Mouse (Mus musculus): ENCODE results near the gene Rps21. TPM values are rescaled to one million over a fixed set of nuclear protein-coding genes. Genes with fewer than 3 reads are reported as not detected.

Rps21 gene
- polyA plus RNA-seq, 1 experiment, result 2,462 TPM

- no peak overlapping the region for H3K27ac ChIP-seq (ENCODE audit: insufficient read depth, low read length)
- TF ChIP-seq CTCF (IDR thresholded peaks at IDR 0.05; ENCODE audit: extremely low read depth, insufficient read depth, low read length) (no peak), POLR2A (IDR thresholded peaks at IDR 0.05; ENCODE audit: extremely low read depth, insufficient read depth, low read length) (no peak)
Observed at GRCm38 (mm10) chr2:180300771-180301170, 43.6 kb downstream of the Rps21 start.

GRCm38 (mm10) chr2:180302201-180302600 is 45.0 kb downstream of the Rps21 start:
- TF ChIP-seq POLR2A (IDR thresholded peaks at IDR 0.05; ENCODE audit: extremely low read depth, insufficient read depth, low read length) (no peak), CTCF (IDR thresholded peaks at IDR 0.05; ENCODE audit: extremely low read depth, insufficient read depth, low read length) (no peak)
- Histone ChIP-seq H3K4me1 (ENCODE audit: control insufficient read depth, insufficient read depth, low read length) (no peaks in the 10 kb centered on the region), H3K27ac (ENCODE audit: insufficient read depth, low read length) (no peak overlapping the region), H3K4me3 (ENCODE audit: insufficient read depth, low read length) (no peak overlapping the region)

More at GRCm38 (mm10) chr2:180300771-180301170, 43.6 kb downstream of the Rps21 start:
- Histone ChIP-seq H3K4me3 (ENCODE audit: insufficient read depth, low read length) (no peak overlapping the region), H3K4me1 (ENCODE audit: control insufficient read depth, insufficient read depth, low read length) (no peaks in the 10 kb centered on the region)

GRCm38 (mm10) chr2:180303468-180303867 is 46.3 kb downstream of the Rps21 start:
- Histone ChIP-seq H3K4me1 (ENCODE audit: control insufficient read depth, insufficient read depth, low read length) (no peaks in the 10 kb centered on the region), H3K4me3 (ENCODE audit: insufficient read depth, low read length) (no peak overlapping the region), H3K27ac (ENCODE audit: insufficient read depth, low read length) (no peak overlapping the region)
- TF ChIP-seq CTCF (IDR thresholded peaks at IDR 0.05; ENCODE audit: extremely low read depth, insufficient read depth, low read length) (no peak), POLR2A (IDR thresholded peaks at IDR 0.05; ENCODE audit: extremely low read depth, insufficient read depth, low read length) (no peak)

- TF ChIP-seq POLR2A (IDR thresholded peaks at IDR 0.05; ENCODE audit: extremely low read depth, insufficient read depth, low read length) (no peak), CTCF (IDR thresholded peaks at IDR 0.05; ENCODE audit: extremely low read depth, insufficient read depth, low read length) (no peak)
- Histone ChIP-seq H3K27ac (ENCODE audit: insufficient read depth, low read length) (no peak overlapping the region), H3K4me3 (ENCODE audit: insufficient read depth, low read length) (no peak overlapping the region), H3K4me1 (ENCODE audit: control insufficient read depth, insufficient read depth, low read length) (no peaks in the 10 kb centered on the region)
Observed at GRCm38 (mm10) chr2:180304554-180304953, 47.4 kb downstream of the Rps21 start.

GRCm38 (mm10) chr2:180305490-180305889 is 48.3 kb downstream of the Rps21 start:
- Histone ChIP-seq H3K4me3 (ENCODE audit: insufficient read depth, low read length) (no peak overlapping the region), H3K4me1 (ENCODE audit: control insufficient read depth, insufficient read depth, low read length) (no peaks in the 10 kb centered on the region), H3K27ac (ENCODE audit: insufficient read depth, low read length) (no peak overlapping the region)
- no peak for TF ChIP-seq POLR2A (IDR thresholded peaks at IDR 0.05; ENCODE audit: extremely low read depth, insufficient read depth, low read length)
- no peak for TF ChIP-seq CTCF (IDR thresholded peaks at IDR 0.05; ENCODE audit: extremely low read depth, insufficient read depth, low read length)

GRCm38 (mm10) chr2:180306009-180306408 is 48.8 kb downstream of the Rps21 start:
- TF ChIP-seq CTCF (IDR thresholded peaks at IDR 0.05; ENCODE audit: extremely low read depth, insufficient read depth, low read length) (no peak), POLR2A (IDR thresholded peaks at IDR 0.05; ENCODE audit: extremely low read depth, insufficient read depth, low read length) (no peak)
- no peak overlapping the region for H3K4me3 ChIP-seq (ENCODE audit: insufficient read depth, low read length)
- H3K4me1 ChIP-seq (ENCODE audit: control insufficient read depth, insufficient read depth, low read length), result no peaks in the 10 kb centered on the region
- H3K27ac ChIP-seq (ENCODE audit: insufficient read depth, low read length), result no peak overlapping the region

- no peak for TF ChIP-seq POLR2A (IDR thresholded peaks at IDR 0.05; ENCODE audit: extremely low read depth, insufficient read depth, low read length)
- TF ChIP-seq CTCF (IDR thresholded peaks at IDR 0.05; ENCODE audit: extremely low read depth, insufficient read depth, low read length), result no peak
- Histone ChIP-seq H3K4me1 (ENCODE audit: control insufficient read depth, insufficient read depth, low read length) (no peaks in the 10 kb centered on the region), H3K4me3 (ENCODE audit: insufficient read depth, low read length) (no peak overlapping the region), H3K27ac (ENCODE audit: insufficient read depth, low read length) (no peak overlapping the region)
Observed at GRCm38 (mm10) chr2:180306423-180307168, 49.4 kb downstream of the Rps21 start.

- TF ChIP-seq CTCF (IDR thresholded peaks at IDR 0.05; ENCODE audit: extremely low read depth, insufficient read depth, low read length), result no peak
- TF ChIP-seq POLR2A (IDR thresholded peaks at IDR 0.05; ENCODE audit: extremely low read depth, insufficient read depth, low read length), result no peak
- H3K27ac ChIP-seq (ENCODE audit: insufficient read depth, low read length), result no peak overlapping the region
- H3K4me3 ChIP-seq (ENCODE audit: insufficient read depth, low read length), result no peak overlapping the region
- no peaks in the 10 kb centered on the region for H3K4me1 ChIP-seq (ENCODE audit: control insufficient read depth, insufficient read depth, low read length)
Observed at GRCm38 (mm10) chr2:180307680-180308079, 50.5 kb downstream of the Rps21 start.

Other genes starting within 250 kb of the Rps21 start
- gene Lsm14b, start 232.4 kb upstream of the Rps21 start, polyA plus RNA-seq (2012; rRNA removed), result 78.0 and 80.6 TPM in 2 replicates
- 211 and 215 TPM in 2 replicates for gene Psma7, start 214.9 kb upstream of the Rps21 start, polyA plus RNA-seq (2012; rRNA removed)
- 30.9 and 33.8 TPM in 2 replicates for gene Ss18l1, start 214.9 kb upstream of the Rps21 start, polyA plus RNA-seq (2012; rRNA removed)
- 27.4 and 28.4 TPM in 2 replicates for gene Mtg2, start 186.8 kb upstream of the Rps21 start, polyA plus RNA-seq (2012; rRNA removed)
- gene Hrh3, start 152.9 kb upstream of the Rps21 start, polyA plus RNA-seq (2012; rRNA removed), result 83.6 and 103 TPM in 2 replicates
- 45.3 and 48.2 TPM in 2 replicates for gene Osbpl2, start 138.1 kb upstream of the Rps21 start, polyA plus RNA-seq (2012; rRNA removed)
- gene Adrm1, start 85.9 kb upstream of the Rps21 start, polyA plus RNA-seq (2012; rRNA removed), result 89.8 and 92.1 TPM in 2 replicates
- gene Lama5, start 31.5 kb upstream of the Rps21 start, polyA plus RNA-seq (2012; rRNA removed), result 6.0 and 6.2 TPM in 2 replicates
- gene Cables2, start 16.1 kb downstream of the Rps21 start, polyA plus RNA-seq (2012; rRNA removed), result 35.7 and 40.0 TPM in 2 replicates
- not detected in 2 replicates for gene Rbbp8nl, start 32.5 kb downstream of the Rps21 start, polyA plus RNA-seq (2012; rRNA removed)
- not detected in 2 replicates for gene Gata5, start 77.3 kb downstream of the Rps21 start, polyA plus RNA-seq (2012; rRNA removed)
- gene Slco4a1, start 198.9 kb downstream of the Rps21 start, polyA plus RNA-seq (2012; rRNA removed), result 5.1 and 5.2 TPM in 2 replicates
- gene Ntsr1, start 242.6 kb downstream of the Rps21 start, polyA plus RNA-seq (2012; rRNA removed), result 5.6 and 6.0 TPM in 2 replicates